24 mouse cellular contexts compared by ENCODE assay signal in genomic region chr5:124464905-124465304, GRCm38 (mm10). TPM values are rescaled to one million over a fixed set of nuclear protein-coding genes. Genes with fewer than 3 reads are reported as not detected.
A peak's percentile ranks its signal among the peaks of the same experiment; 100 is the strongest.
DNase-seq lines count a peak whose midpoint lies in the region; ATAC-seq and TF ChIP-seq lines count a peak whose summit lies in the region.
"Had no signal": no experiment of that assay in that cellular context is flagged by ENCODE, and none has a peak within 500 bp of the region (broad histone marks: within the 10 kb centered on the region; RNA-seq: fewer than 3 reads in every experiment).

No protein-coding gene starts in this region.

- TF ChIP-seq CTCF in CH12.LX (conservative IDR thresholded peaks at IDR 0.05 in 1 of 2, IDR thresholded peaks at IDR 0.05 in 1 of 2; ENCODE audit: low read depth in 2 of 2, low read length in 2 of 2) = no peak

- no peak for TF ChIP-seq RAD21 in CH12.LX (IDR thresholded peaks at IDR 0.05; ENCODE audit: low read depth, low read length)

- dilution Hi-C loops in CH12.LX (cut with MboI; ENCODE audit: extremely low pct_ligation_motif_present, extremely low pct_unique_long_range_greater_than_20kb, low sequenced_read_pairs) = no loop called here

- no peak for TF ChIP-seq EP300 in CH12.LX (IDR thresholded peaks at IDR 0.05; ENCODE audit: low read length)

- peaks cover 14 to 52% of the 10 kb centered on the region in 2 experiments for H3K4me1 ChIP-seq in CH12.LX (ENCODE audit: control insufficient read depth in 1 of 2, insufficient read depth in 2 of 2)
- H3K4me1 ChIP-seq in liver, embryonic 12.5 days = 0 out of 2 replicates have a peak, but pooled peaks cover 2% of the 10 kb centered on the region
- H3K4me1 ChIP-seq: forebrain, embryonic 13.5 days; hindbrain, embryonic 10.5 days; hindbrain, embryonic 13.5 days; intestine, embryonic 15.5 days had no signal

- no peak overlapping the region for H3K9ac ChIP-seq in CH12.LX (ENCODE audit: insufficient read depth, low read depth)
- no peak overlapping the region for H3K9ac ChIP-seq in liver, embryonic 12.5 days
- H3K9ac ChIP-seq: forebrain, embryonic 13.5 days; hindbrain, embryonic 13.5 days; intestine, embryonic 15.5 days had no signal

- no peaks in the 10 kb centered on the region for H3K27me3 ChIP-seq in CH12.LX (replicated peaks)
- H3K27me3 ChIP-seq in liver, embryonic 12.5 days (replicated peaks) = no peaks in the 10 kb centered on the region
- H3K27me3 ChIP-seq: forebrain, embryonic 13.5 days; hindbrain, embryonic 13.5 days; intestine, embryonic 15.5 days had no signal

- in situ Hi-C loops in CH12.LX (cut with MboI; ENCODE audit: low pct_ligation_motif_present, low pct_unique_long_range_greater_than_20kb, low sequenced_read_pairs) = no loop called here

- peaks cover 87 to 89% of the 10 kb centered on the region in 2 experiments for H3K36me3 ChIP-seq in CH12.LX (replicated peaks in 1 of 2; ENCODE audit: control insufficient read depth in 1 of 2, insufficient read depth in 1 of 2, low read length in 1 of 2)
- peaks cover 59% of the 10 kb centered on the region for H3K36me3 ChIP-seq in liver, embryonic 12.5 days

- H3K9me3 ChIP-seq in CH12.LX (replicated peaks; ENCODE audit: low read length) = peaks cover 3% of the 10 kb centered on the region
- H3K9me3 ChIP-seq in liver, embryonic 12.5 days (replicated peaks) = no peaks in the 10 kb centered on the region
- H3K9me3 ChIP-seq: forebrain, embryonic 10.5 days; forebrain, embryonic 13.5 days; G1E; hindbrain, embryonic 10.5 days; hindbrain, embryonic 13.5 days; intestine, embryonic 15.5 days had no signal

- DNase-seq in CH12.LX (ENCODE audit: extremely low read depth) (no peak), ES-CJ7 (ENCODE audit: low read depth, low spot score) (peak; percentile 65), ZHBTc4 (ENCODE audit: low read depth, low spot score) (peak; percentile 34)
- no peak for DNase-seq in left cerebral cortex, adult 9 months (ENCODE audit: low spot score in 2 of 2)
- DNase-seq: adrenal gland, adult 2 months; adrenal gland, postnatal 25 days; cerebellum, adult 18-20 months; cerebellum, adult 9-10 months; cerebellum, postnatal 14 days; gastrocnemius, postnatal 14 days; heart, adult 11 months; heart, postnatal 36 days had no signal

- peaks cover 41% of the 10 kb centered on the region for H3K79me2 ChIP-seq in CH12.LX (replicated peaks; ENCODE audit: control insufficient read depth, extremely low read depth, insufficient read depth, poor library complexity, severe bottlenecking)

- peak overlapping the region; percentile 21; the same call in 1 of the 2 replicates for H3K27ac ChIP-seq in CH12.LX (ENCODE audit: insufficient read depth, low read depth)
- H3K27ac ChIP-seq in liver, embryonic 12.5 days = 0 out of 2 replicates have a peak overlapping the region, but pooled peaks have one; percentile 10
- H3K27ac ChIP-seq: forebrain, embryonic 10.5 days; forebrain, embryonic 13.5 days; hindbrain, embryonic 10.5 days; hindbrain, embryonic 13.5 days; intestine, embryonic 15.5 days had no signal

- H3K4me2 ChIP-seq in CH12.LX (ENCODE audit: insufficient read depth, low read depth, poor library complexity, severe bottlenecking) = no peak overlapping the region
- no peak overlapping the region for H3K4me2 ChIP-seq in liver, embryonic 12.5 days
- H3K4me2 ChIP-seq: forebrain, embryonic 13.5 days; heart, embryonic 11.5 days; hindbrain, embryonic 13.5 days; intestine, embryonic 15.5 days had no signal

- ATAC-seq in liver, embryonic 12.5 days = no peak
- ATAC-seq in monocyte, adult 5-6 weeks (replicated peaks; ENCODE audit: insufficient number of reproducible peaks, low FRiP score, low TSS enrichment, poor library complexity, severe bottlenecking) = no peak
- ATAC-seq: CD4-positive, CD25-positive, alpha-beta regulatory T cell, adult 4 months; forebrain, embryonic 13.5 days; forebrain, embryonic 16.5 days; hindbrain, embryonic 16.5 days; intestine, embryonic 15.5 days had no signal

- TF ChIP-seq POLR2A in CH12.LX (IDR thresholded peaks at IDR 0.05; ENCODE audit: low read depth, low read length) = 0 out of 2 replicates have a peak, but pooled peaks have one; percentile 13

- no peak overlapping the region for H3K4me3 ChIP-seq in CH12.LX (replicated peaks in 1 of 3; ENCODE audit: low read depth in 2 of 3, low read length in 2 of 3, poor library complexity in 1 of 3)
- H3K4me3 ChIP-seq in liver, embryonic 12.5 days = no peak overlapping the region
- H3K4me3 ChIP-seq: forebrain, embryonic 10.5 days; forebrain, embryonic 13.5 days; hindbrain, embryonic 10.5 days; hindbrain, embryonic 13.5 days; intestine, embryonic 15.5 days had no signal

TF ChIP-seq in CH12.LX, 34 proteins besides CTCF, POLR2A, EP300 and RAD21:
- TF ChIP-seq MAX (IDR thresholded peaks at IDR 0.05; ENCODE audit: low read length) = no peak
- TF ChIP-seq USF2 (conservative IDR thresholded peaks at IDR 0.05; ENCODE audit: low read depth, low read length) = no peak
- no peak for TF ChIP-seq POLR2AphosphoS2 (IDR thresholded peaks at IDR 0.05; ENCODE audit: low read depth, low read length)
- TF ChIP-seq CHD2 (IDR thresholded peaks at IDR 0.05; ENCODE audit: low read length) = no peak
- no peak for TF ChIP-seq TCF12 (IDR thresholded peaks at IDR 0.05; ENCODE audit: low read depth, low read length)
- TF ChIP-seq MXI1 (IDR thresholded peaks at IDR 0.05; ENCODE audit: low read depth, low read length) = no peak
- TF ChIP-seq CHD1 (IDR thresholded peaks at IDR 0.05; ENCODE audit: low read depth, low read length) = no peak
- TF ChIP-seq ZKSCAN1 (IDR thresholded peaks at IDR 0.05; ENCODE audit: borderline replicate concordance, low read depth, low read length) = no peak
- no peak for TF ChIP-seq KAT2A (IDR thresholded peaks at IDR 0.05; ENCODE audit: insufficient replicate concordance, low read length)
- no peak for TF ChIP-seq MYC (IDR thresholded peaks at IDR 0.05; ENCODE audit: low read depth, low read length)
- TF ChIP-seq RCOR1 (conservative IDR thresholded peaks at IDR 0.05; ENCODE audit: low read depth, low read length) = no peak
- no peak for TF ChIP-seq MEF2A (IDR thresholded peaks at IDR 0.05; ENCODE audit: borderline replicate concordance, low read depth, low read length)
- no peak for TF ChIP-seq JUND (conservative IDR thresholded peaks at IDR 0.05; ENCODE audit: low read depth, low read length)
- TF ChIP-seq JUN (IDR thresholded peaks at IDR 0.05; ENCODE audit: insufficient read depth, low read depth, low read length) = no peak
- TF ChIP-seq MAZ (IDR thresholded peaks at IDR 0.05; ENCODE audit: low read depth, low read length) = no peak
- TF ChIP-seq E2F4 (IDR thresholded peaks at IDR 0.05; ENCODE audit: insufficient replicate concordance, low read depth, low read length) = no peak
- TF ChIP-seq USF1 (IDR thresholded peaks at IDR 0.05; ENCODE audit: low read depth, low read length) = no peak

RNA-seq across cellular contexts. Expression of gene Rilpl2, which starts 13.3 kb away (rescaled TPM):
- total RNA-seq in CH12.LX (2012; rRNA removed) (393 and 482 TPM in 2 replicates), CH12.LX (2014; rRNA removed) (415 and 425 TPM in 2 replicates)
- polyA plus RNA-seq in CH12.LX (2012; ENCODE audit: insufficient read length, low read depth) = 354 and 405 TPM in 2 replicates
- 9.4 and 11.5 TPM in 2 replicates for polyA plus RNA-seq in liver, embryonic 12.5 days (2016; fragmentation: Nextera tagmentation; extraction: Ambion mirVana)
- 47.8 to 86.1 TPM (median 71.4 TPM) in 3 replicates for total RNA-seq in monocyte, adult 5-6 weeks (2017)

RNA-seq across cellular contexts. Expression of gene Snrnp35, which starts 18.0 kb away (rescaled TPM):
- total RNA-seq in CH12.LX (2012; rRNA removed) = 23.3 and 27.4 TPM in 2 replicates
- 13.9 and 14.9 TPM in 2 replicates for total RNA-seq in CH12.LX (2014; rRNA removed)
- 29.0 and 36.3 TPM in 2 replicates for polyA plus RNA-seq in CH12.LX (2012; ENCODE audit: insufficient read length, low read depth)
- 17.8 and 18.3 TPM in 2 replicates for polyA plus RNA-seq in liver, embryonic 12.5 days (2016; fragmentation: Nextera tagmentation; extraction: Ambion mirVana)
- 7.4 to 12.5 TPM (median 9.8 TPM) in 3 replicates for total RNA-seq in monocyte, adult 5-6 weeks (2017)

RNA-seq across cellular contexts. Expression of gene Kmt5a, which starts 25.2 kb away (rescaled TPM):
- total RNA-seq in CH12.LX (2012; rRNA removed) = 55.3 and 64.6 TPM in 2 replicates
- 60.9 and 62.8 TPM in 2 replicates for total RNA-seq in CH12.LX (2014; rRNA removed)
- 151 and 154 TPM in 2 replicates for polyA plus RNA-seq in CH12.LX (2012; ENCODE audit: insufficient read length, low read depth)
- polyA plus RNA-seq in liver, embryonic 12.5 days (2016; fragmentation: Nextera tagmentation; extraction: Ambion mirVana) = 85.3 and 95.9 TPM in 2 replicates
- 78.3 to 109 TPM (median 102 TPM) in 3 replicates for total RNA-seq in monocyte, adult 5-6 weeks (2017)

RNA-seq across cellular contexts. Expression of gene Sbno1, which starts 39.1 kb away (rescaled TPM):
- total RNA-seq in CH12.LX (2012; rRNA removed) (38.3 and 44.2 TPM in 2 replicates), CH12.LX (2014; rRNA removed) (32.4 and 35.0 TPM in 2 replicates)
- 48.5 and 52.3 TPM in 2 replicates for polyA plus RNA-seq in CH12.LX (2012; ENCODE audit: insufficient read length, low read depth)
- polyA plus RNA-seq in liver, embryonic 12.5 days (2016; fragmentation: Nextera tagmentation; extraction: Ambion mirVana) = 60.1 and 65.7 TPM in 2 replicates
- 178 to 275 TPM (median 193 TPM) in 3 replicates for total RNA-seq in monocyte, adult 5-6 weeks (2017)

Comparison
In these comparisons a context has a peak if more than half of its experiments do, and no peak if none do; other contexts are left out.
1. DNase-seq: peak in ES-CJ7 (single experiment) and ZHBTc4 (single experiment); none in CH12.LX (single experiment) and left cerebral cortex, adult 9 months (0 of 2).